Mouse (Mus musculus) cortical plate, adult 2 months (tissue): ENCODE measurements around the gene Gldn.

Source experiments
- CTCF ChIP-seq: fragments of 200-500 bp; IDR thresholded peaks from 2 replicates; pipeline ENCODE4 v1.5.1; 2011; ENCODE audit warnings: mild to moderate bottlenecking, control low read depth, low read length; ENCODE audit not compliant: insufficient read depth; ENCODE audit errors: extremely low read depth
- POLR2A ChIP-seq: fragments of 200-500 bp; IDR thresholded peaks from 2 replicates; pipeline ENCODE4 v1.6.1; 2011; ENCODE audit warnings: mild to moderate bottlenecking, low read length, control low read depth; ENCODE audit not compliant: insufficient read depth; ENCODE audit errors: extremely low read depth

- TF ChIP-seq CTCF (no peak), POLR2A (no peak)
These were observed 18.3 kb upstream of the Gldn start, which contains the start of gene Cyp19a1 for GRCm38 (mm10) chr9:54268010-54268409.
